Mouse (Mus musculus) liver, adult 2 months (tissue): ENCODE data around the gene Gm11027.
"Not testable (repeated sequence)": the region's sequence is repeated elsewhere in the genome, so short reads cannot be mapped to it uniquely, and the experiment has no call there.

Experiments used
- CTCF ChIP-seq: fragments of 200-500 bp; IDR thresholded peaks from 2 replicates; pipeline ENCODE4 v1.5.1; 2011; ENCODE audit warnings: low read depth, low read length, control low read depth
- POLR2A ChIP-seq: fragments of 200-500 bp; IDR thresholded peaks from 2 replicates; pipeline ENCODE4 v1.6.1; 2011; ENCODE audit warnings: low read length, control low read depth; ENCODE audit not compliant: insufficient read depth; ENCODE audit errors: extremely low read depth

- not testable (repeated sequence) for TF ChIP-seq CTCF, POLR2A
Measured at GRCm38 (mm10) chr12:116275086-116275485, at the start of gene Gm11027.
